Comparison of ENCODE assay signal across 7 mouse cellular contexts in the genomic region with DNA sequence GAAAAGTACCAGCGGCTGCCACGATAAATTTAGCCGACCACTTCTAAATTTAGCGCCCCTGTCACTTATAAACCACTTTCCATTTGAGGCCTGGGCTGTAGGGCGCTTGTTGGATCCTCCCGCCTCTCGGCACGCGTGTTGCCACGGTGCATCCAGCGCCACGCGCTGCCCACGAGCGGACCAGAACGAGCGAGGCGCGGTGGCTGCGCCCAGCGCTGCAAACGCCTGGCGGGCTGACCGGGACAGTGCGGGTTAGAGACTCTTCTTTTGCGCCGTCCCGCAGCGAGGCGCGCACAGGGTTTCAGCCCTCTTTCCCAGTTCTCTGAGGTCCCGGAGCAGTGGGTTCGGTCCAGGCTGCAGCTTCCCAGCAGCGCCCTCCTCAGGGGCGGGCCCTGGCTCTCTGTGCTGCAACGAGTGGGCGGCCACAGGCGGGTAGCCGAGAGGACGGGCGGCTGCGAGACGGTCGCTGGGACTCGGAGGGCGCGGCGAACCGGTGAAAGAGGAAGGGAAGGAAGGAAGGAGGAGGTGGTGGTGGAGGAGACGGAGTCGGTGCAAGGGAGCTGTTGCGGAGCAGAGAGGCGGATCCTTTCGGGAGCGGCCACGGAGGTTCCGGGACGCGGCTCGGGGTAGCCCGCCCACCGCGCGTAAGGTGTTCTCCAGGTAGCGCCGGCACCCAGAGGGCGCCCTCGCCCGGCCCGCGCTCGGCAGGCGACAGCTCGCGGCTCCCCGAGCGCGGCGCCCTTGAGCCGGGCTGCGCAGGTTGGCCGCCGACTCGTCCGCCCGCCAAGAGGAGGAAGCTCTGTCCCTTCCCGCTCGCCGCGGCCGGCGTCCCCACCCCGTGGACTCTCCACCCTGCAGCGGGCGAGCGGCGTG. TPM values are rescaled to one million over a fixed set of nuclear protein-coding genes. Genes with fewer than 3 reads are reported as not detected.
A peak's percentile ranks its signal among the peaks of the same experiment; 100 is the strongest.
DNase-seq lines count a peak whose midpoint lies in the region; ATAC-seq and TF ChIP-seq lines count a peak whose summit lies in the region.

No protein-coding gene starts in this region.

- peak overlapping the region; percentile 74 for H3K4me3 ChIP-seq in embryonic facial prominence, embryonic 13.5 days
- H3K4me3 ChIP-seq in heart, embryonic 10.5 days: peak overlapping the region; percentile 89
- H3K4me3 ChIP-seq in kidney, embryonic 14.5 days (ENCODE audit: low read length): peak overlapping the region; percentile 70
- peak overlapping the region; percentile 73 for H3K4me3 ChIP-seq in limb, embryonic 14.5 days (replicated peaks; ENCODE audit: low read length)
- peak overlapping the region; percentile 59 for H3K4me3 ChIP-seq in midbrain, embryonic 15.5 days

- peak overlapping the region; percentile 78 for H3K9ac ChIP-seq in embryonic facial prominence, embryonic 13.5 days
- H3K9ac ChIP-seq in kidney, embryonic 14.5 days (ENCODE audit: low read depth, low read length): peak overlapping the region; percentile 84
- peak overlapping the region; percentile 66 for H3K9ac ChIP-seq in limb, embryonic 14.5 days (ENCODE audit: low read depth, low read length, severe bottlenecking)
- H3K9ac ChIP-seq in midbrain, embryonic 15.5 days: peak overlapping the region; percentile 54

- DNase-seq in adrenal gland, adult 8-10 months: peak; percentile 81
- peak; percentile 85 for DNase-seq in heart, embryonic 10.5 days (ENCODE audit: low spot score)
- peak; percentile 66 for DNase-seq in limb, embryonic 14.5 days (ENCODE audit: low spot score)
- peak; percentile 58 for DNase-seq in spleen, adult 12 weeks (ENCODE audit: low spot score)

- peaks cover 15% of the 10 kb centered on the region for H3K4me1 ChIP-seq in embryonic facial prominence, embryonic 13.5 days
- peaks cover 32% of the 10 kb centered on the region for H3K4me1 ChIP-seq in heart, embryonic 10.5 days
- peaks cover 9% of the 10 kb centered on the region; the same call in 1 of the 2 replicates for H3K4me1 ChIP-seq in kidney, embryonic 14.5 days (ENCODE audit: control insufficient read depth, insufficient read depth, low read length)
- peaks cover 14% of the 10 kb centered on the region for H3K4me1 ChIP-seq in limb, embryonic 14.5 days (ENCODE audit: control insufficient read depth, insufficient read depth, low read length)
- peaks cover 17% of the 10 kb centered on the region for H3K4me1 ChIP-seq in midbrain, embryonic 15.5 days

- H3K27ac ChIP-seq in embryonic facial prominence, embryonic 13.5 days: peak overlapping the region; percentile 77
- peak overlapping the region; percentile 95 for H3K27ac ChIP-seq in heart, embryonic 10.5 days
- H3K27ac ChIP-seq in kidney, embryonic 14.5 days (ENCODE audit: low read depth, low read length): peak overlapping the region; percentile 71
- H3K27ac ChIP-seq in limb, embryonic 14.5 days (replicated peaks; ENCODE audit: low read depth, low read length): peak overlapping the region; percentile 63; the same call in 1 of the 2 replicates
- H3K27ac ChIP-seq in midbrain, embryonic 15.5 days: peak overlapping the region; percentile 77

- ATAC-seq in embryonic facial prominence, embryonic 13.5 days (ENCODE audit: insufficient number of reproducible peaks, insufficient read depth, low FRiP score, low TSS enrichment, low read depth): peak; percentile 84
- ATAC-seq in kidney, embryonic 14.5 days (ENCODE audit: low FRiP score, low TSS enrichment): peak; percentile 93
- ATAC-seq in limb, embryonic 14.5 days (ENCODE audit: low FRiP score, low read depth): peak; percentile 72
- ATAC-seq in midbrain, embryonic 15.5 days (replicated peaks): peak; percentile 92

- H3K27me3 ChIP-seq in embryonic facial prominence, embryonic 13.5 days: peaks cover 5% of the 10 kb centered on the region
- peaks cover 5% of the 10 kb centered on the region; the same call in 1 of the 2 replicates for H3K27me3 ChIP-seq in heart, embryonic 10.5 days (ENCODE audit: insufficient read depth, poor library complexity, severe bottlenecking)
- 0 out of 2 replicates have a peak, but pooled peaks cover 5% of the 10 kb centered on the region for H3K27me3 ChIP-seq in kidney, embryonic 14.5 days (ENCODE audit: control insufficient read depth, insufficient read depth, low read length)
- H3K27me3 ChIP-seq in limb, embryonic 14.5 days (ENCODE audit: control insufficient read depth, insufficient read depth, low read length): 0 out of 2 replicates have a peak, but pooled peaks cover 5% of the 10 kb centered on the region
- peaks cover 17% of the 10 kb centered on the region for H3K27me3 ChIP-seq in midbrain, embryonic 15.5 days (replicated peaks)

- under 1% methylated on average over 76 of the region's 97 CpGs for WGBS in embryonic facial prominence, embryonic 13.5 days
- WGBS in heart, embryonic 10.5 days: under 1% methylated on average over 89 of the region's 97 CpGs
- WGBS in kidney, embryonic 14.5 days: under 1% methylated on average over 91 of the region's 97 CpGs
- 1% methylated on average over 48 of the region's 97 CpGs for WGBS in limb, embryonic 14.5 days
- WGBS in midbrain, embryonic 15.5 days: under 1% methylated on average over 83 of the region's 97 CpGs

- no peaks in the 10 kb centered on the region for H3K9me3 ChIP-seq in embryonic facial prominence, embryonic 13.5 days
- H3K9me3 ChIP-seq in heart, embryonic 10.5 days: no peaks in the 10 kb centered on the region
- no peaks in the 10 kb centered on the region for H3K9me3 ChIP-seq in kidney, embryonic 14.5 days (ENCODE audit: control insufficient read depth, low read length)
- H3K9me3 ChIP-seq in limb, embryonic 14.5 days (ENCODE audit: control insufficient read depth, low read length): no peaks in the 10 kb centered on the region
- no peaks in the 10 kb centered on the region for H3K9me3 ChIP-seq in midbrain, embryonic 15.5 days

- H3K36me3 ChIP-seq in embryonic facial prominence, embryonic 13.5 days: no peaks in the 10 kb centered on the region
- H3K36me3 ChIP-seq in heart, embryonic 10.5 days: no peaks in the 10 kb centered on the region
- H3K36me3 ChIP-seq in kidney, embryonic 14.5 days (ENCODE audit: control insufficient read depth, insufficient read depth, low read length): no peaks in the 10 kb centered on the region
- no peaks in the 10 kb centered on the region for H3K36me3 ChIP-seq in limb, embryonic 14.5 days (ENCODE audit: control insufficient read depth, insufficient read depth, low read length)
- H3K36me3 ChIP-seq in midbrain, embryonic 15.5 days (replicated peaks): no peaks in the 10 kb centered on the region

- H3K4me2 ChIP-seq in embryonic facial prominence, embryonic 13.5 days: peak overlapping the region; percentile 96
- peak overlapping the region; percentile 94 for H3K4me2 ChIP-seq in kidney, embryonic 14.5 days (replicated peaks; ENCODE audit: low read depth, low read length)
- peak overlapping the region; percentile 85 for H3K4me2 ChIP-seq in limb, embryonic 14.5 days (replicated peaks; ENCODE audit: low read depth, low read length, severe bottlenecking)
- H3K4me2 ChIP-seq in midbrain, embryonic 15.5 days: peak overlapping the region; percentile 98

- 0 out of 2 replicates have a peak, but pooled peaks have one; percentile 52 for TF ChIP-seq POLR2A in limb, embryonic 14.5 days (IDR thresholded peaks at IDR 0.05; ENCODE audit: borderline replicate concordance, extremely low read depth, insufficient read depth, insufficient read length)

RNA-seq across cellular contexts. Expression of a gene that starts 0.5 kb away (rescaled TPM):
- 10 to 100 TPM; 19.0 to 29.6 (median 22.3) TPM for total RNA-seq in adrenal gland, adult 8-10 months (2022)
- polyA plus RNA-seq in embryonic facial prominence, embryonic 13.5 days (2015; fragmentation: Nextera tagmentation; extraction: Ambion mirVana): 2.0 and 2.2 TPM in 2 replicates
- polyA plus RNA-seq in heart, embryonic 10.5 days (2016; fragmentation: Nextera tagmentation; extraction: Ambion mirVana): 2.4 and 2.6 TPM in 2 replicates
- polyA plus RNA-seq in kidney, embryonic 14.5 days (2014; fragmentation: Nextera tagmentation; extraction: Ambion mirVana): 2.2 and 4.0 TPM in 2 replicates
- 3.0 and 3.5 TPM in 2 replicates for polyA plus RNA-seq in limb, embryonic 14.5 days (2012; rRNA removed)
- 2.0 and 2.4 TPM in 2 replicates for polyA plus RNA-seq in limb, embryonic 14.5 days (2014; fragmentation: Nextera tagmentation; extraction: Ambion mirVana)
- polyA plus RNA-seq in midbrain, embryonic 15.5 days (2015; fragmentation: Nextera tagmentation; extraction: Ambion mirVana): 1.1 and 1.3 TPM in 2 replicates

RNA-seq across cellular contexts. Expression of a gene that starts 26.3 kb away (rescaled TPM):
- total RNA-seq in adrenal gland, adult 8-10 months (2022): 10 to 100 TPM; 47.2 to 52.7 (median 49.9) TPM
- polyA plus RNA-seq in embryonic facial prominence, embryonic 13.5 days (2015; fragmentation: Nextera tagmentation; extraction: Ambion mirVana): 21.5 and 24.9 TPM in 2 replicates
- polyA plus RNA-seq in heart, embryonic 10.5 days (2016; fragmentation: Nextera tagmentation; extraction: Ambion mirVana): 31.6 and 41.5 TPM in 2 replicates
- polyA plus RNA-seq in kidney, embryonic 14.5 days (2014; fragmentation: Nextera tagmentation; extraction: Ambion mirVana): 36.1 and 45.4 TPM in 2 replicates
- polyA plus RNA-seq in limb, embryonic 14.5 days (2012; rRNA removed): 19.2 and 19.7 TPM in 2 replicates
- 26.4 and 31.5 TPM in 2 replicates for polyA plus RNA-seq in limb, embryonic 14.5 days (2014; fragmentation: Nextera tagmentation; extraction: Ambion mirVana)
- polyA plus RNA-seq in midbrain, embryonic 15.5 days (2015; fragmentation: Nextera tagmentation; extraction: Ambion mirVana): 26.8 and 27.4 TPM in 2 replicates

Comparison
In these comparisons a context has a peak if more than half of its experiments do, and no peak if none do; other contexts are left out.
1. Peak in every context shown above with its lines: DNase-seq, ATAC-seq, H3K4me3 ChIP-seq and H3K27ac ChIP-seq.